Mouse (Mus musculus) adrenal gland, postnatal 4 days (tissue): Measurements from ENCODE around the gene Psmd11. TPM values are rescaled to one million over a fixed set of nuclear protein-coding genes. Genes with fewer than 3 reads are reported as not detected.
"Not testable (repeated sequence)": the region's sequence is repeated elsewhere in the genome, so short reads cannot be mapped to it uniquely, and the experiment has no call there.

Experiments
- DNase-seq, 2 experiments: peaks; one replicate each; pipeline ENCODE4 v3.0.0; 2021 to 2022; ENCODE audit warnings: low spot score in 2 of 2, mixed read lengths in 2 of 2
- long read RNA-seq, 2 experiments: library from polyadenylated mRNA; stranded (forward); transcript quantifications; one replicate each; pipeline ENCODE4 v2.0.0; 2021
- total RNA-seq, 2 experiments: library from RNA; stranded (reverse); gene quantifications; 2 replicates each; pipeline ENCODE4 v1.2.3; 2021

Psmd11 gene
- 100 to 1,000 TPM; 116 to 131 TPM for total RNA-seq
- long read RNA-seq, experiment 1, transcript Psmd11-214 (13 exons, 1,626 nt), result minor isoform, 14 of 81 reads
- long read RNA-seq, experiment 1, transcript Psmd11-201 (14 exons, 2,848 nt), result major isoform, 62 of 81 reads
- long read RNA-seq, experiment 1, partial matches to known transcripts, result 0 of 81 reads
- long read RNA-seq, experiment 1, other reads (novel, unspliced or antisense), result 5 of 81 reads
- long read RNA-seq, experiment 2, transcript Psmd11-214 (13 exons, 1,626 nt), result minor isoform, 19 of 166 reads
- long read RNA-seq, experiment 2, transcript Psmd11-201 (14 exons, 2,848 nt), result major isoform, 130 of 166 reads
- long read RNA-seq, experiment 2, partial matches to known transcripts, result 7 of 166 reads
- long read RNA-seq, experiment 2, other reads (novel, unspliced or antisense), result 6 of 166 reads

DNA sequence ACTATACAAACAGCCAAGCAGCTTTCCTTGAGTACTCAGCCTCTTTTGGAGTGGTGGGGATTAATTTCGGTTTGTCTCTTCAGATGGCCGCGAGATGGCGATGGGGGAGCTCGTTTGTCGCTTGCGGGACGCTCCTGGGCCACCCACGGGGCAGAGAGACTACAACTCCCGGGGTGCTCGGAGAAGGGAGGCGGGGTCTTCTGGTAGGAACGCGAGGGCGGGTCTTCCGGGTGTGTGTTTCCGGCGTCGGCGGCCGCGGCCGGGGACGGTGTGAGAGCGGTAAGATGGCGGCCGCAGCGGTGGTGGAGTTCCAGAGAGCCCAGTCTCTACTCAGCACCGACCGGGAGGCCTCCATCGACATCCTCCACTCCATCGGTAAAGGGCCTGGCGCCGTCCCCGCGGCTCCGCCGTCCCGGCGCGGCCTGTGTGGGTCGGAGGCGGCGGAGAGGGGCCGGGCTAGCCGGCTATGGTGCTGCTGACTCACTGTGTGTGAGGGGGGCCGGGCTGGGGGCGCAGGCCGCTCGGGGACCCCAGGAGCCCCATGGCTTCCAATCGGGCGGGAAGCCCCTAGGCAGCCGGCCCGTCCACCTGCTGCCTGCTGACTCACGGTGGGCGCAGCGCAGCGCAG lies at the start of gene Psmd11:
Gene Psmd11 (plus strand): TSS at position 235 of the 628 bp plus-strand sequence.
- peak; percentile 80 to 92 for DNase-seq

GRCm38 (mm10) chr11:80379184-80379583 lies 49.2 kb upstream of the Psmd11 start:
- DNase-seq, result not testable (repeated sequence)

DNA sequence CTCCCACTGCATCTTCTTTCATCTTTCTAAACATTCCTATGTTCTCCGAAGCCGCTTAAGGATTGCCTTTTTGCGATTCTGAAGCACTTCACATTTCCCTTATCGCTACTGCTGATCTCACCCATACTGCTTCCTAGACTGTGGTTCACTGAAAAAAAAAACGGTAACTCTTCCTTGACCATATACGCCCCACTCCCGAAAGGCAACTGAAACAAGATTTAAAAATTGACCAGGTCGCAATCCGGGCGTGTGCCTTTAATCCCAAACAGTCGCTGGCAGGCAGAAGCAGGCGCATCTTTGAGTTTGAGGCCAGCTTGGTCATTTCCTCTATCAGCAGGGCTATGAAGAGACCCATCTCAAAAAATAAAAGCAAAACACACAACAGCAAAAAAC lies 45.8 kb upstream of the Psmd11 start:
- DNase-seq, result no peak

DNA sequence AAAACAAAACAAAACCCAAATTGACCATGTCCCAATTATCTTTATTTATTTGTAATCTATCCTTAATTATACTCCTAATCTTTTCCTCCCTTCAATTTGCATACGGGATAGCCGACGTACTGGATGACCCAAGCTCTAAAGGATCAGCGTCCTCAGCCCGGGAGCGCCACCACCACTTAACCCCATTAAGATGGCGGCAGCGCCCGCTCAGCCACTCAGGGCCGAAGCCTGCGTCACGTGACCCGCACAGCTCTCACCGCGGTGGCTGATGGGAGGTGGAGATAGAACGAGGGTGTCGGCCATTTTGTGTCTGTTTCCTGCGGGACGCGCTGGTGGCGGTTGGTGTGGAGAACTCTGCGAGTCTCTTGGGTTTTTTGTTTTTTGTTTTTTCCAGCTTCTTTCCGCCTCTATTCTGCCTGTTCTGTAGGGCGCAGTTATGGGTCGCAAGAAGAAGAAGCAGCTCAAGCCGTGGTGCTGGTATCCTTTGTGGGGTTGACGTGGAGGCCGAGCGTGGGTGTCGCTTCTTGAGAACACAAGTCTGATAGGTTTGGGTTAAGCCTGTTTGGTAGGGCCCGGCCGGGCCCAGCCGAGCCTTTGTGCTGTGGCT lies 45.3 kb upstream of the Psmd11 start, which contains the start of gene Zfp207:
Gene Zfp207 (plus strand): TSS at position 261 of the 607 bp plus-strand sequence.
- peak; percentile 93 to 97 for DNase-seq

GRCm38 (mm10) chr11:80383626-80384046 lies 44.8 kb upstream of the Psmd11 start:
- DNase-seq, result no peak

- no peak for DNase-seq
Observed at GRCm38 (mm10) chr11:80384461-80384860, 44.0 kb upstream of the Psmd11 start.

- DNase-seq, result no peak
Observed at GRCm38 (mm10) chr11:80385055-80385454, 43.4 kb upstream of the Psmd11 start.

- no peak for DNase-seq
Observed at GRCm38 (mm10) chr11:80386790-80387189, 41.6 kb upstream of the Psmd11 start.

DNA sequence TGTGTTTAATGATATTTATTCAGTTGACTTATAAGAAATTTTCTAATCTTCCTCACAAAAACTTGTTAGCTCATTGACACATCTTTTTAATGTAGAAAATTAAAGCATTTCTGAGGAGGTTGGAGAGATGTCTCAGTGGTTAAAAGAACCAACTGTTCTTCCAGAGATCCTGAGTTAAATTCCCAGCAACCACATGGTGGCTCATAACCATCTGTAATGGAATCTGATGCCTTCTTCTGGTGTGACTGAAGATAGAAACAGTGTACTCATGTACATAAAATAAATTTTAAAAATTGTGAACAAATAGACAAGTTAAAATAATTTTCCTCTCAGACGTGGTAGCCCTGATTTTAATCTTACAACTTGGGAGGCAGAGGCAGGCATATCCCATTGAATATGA lies 38.5 kb upstream of the Psmd11 start:
- DNase-seq, result no peak

DNA sequence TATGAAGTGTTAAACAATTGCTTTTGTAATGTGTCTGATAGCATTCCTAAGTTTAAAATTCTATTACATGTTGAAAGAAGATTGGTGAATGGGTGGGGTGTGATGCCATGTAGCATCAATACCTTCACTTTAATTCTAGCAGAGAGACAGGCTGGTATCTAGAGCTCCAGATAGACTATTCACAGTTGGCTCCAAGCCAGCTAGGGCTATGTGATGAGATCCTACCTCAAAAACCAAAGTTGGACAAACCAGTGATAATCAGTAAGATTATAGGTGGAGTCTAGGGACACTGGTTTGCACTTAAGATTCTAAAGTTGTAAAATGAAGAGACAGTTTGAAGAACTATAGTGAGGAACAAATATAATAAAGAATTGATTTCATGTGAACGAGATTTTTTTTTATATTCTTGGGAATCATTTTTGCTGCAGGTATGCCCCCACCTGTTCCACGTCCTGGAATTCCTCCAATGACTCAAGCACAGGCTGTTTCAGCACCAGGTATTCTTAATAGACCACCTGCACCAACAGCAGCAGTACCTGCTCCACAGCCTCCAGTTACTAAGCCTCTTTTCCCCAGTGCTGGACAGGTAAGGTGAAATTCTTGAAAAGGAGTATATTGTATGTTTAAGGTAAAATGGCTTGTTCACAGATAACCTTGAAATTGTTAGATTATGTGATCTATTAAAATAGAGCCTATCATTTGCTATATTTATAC lies 36.9 kb upstream of the Psmd11 start:
- no peak for DNase-seq

GRCm38 (mm10) chr11:80395930-80396329 lies 32.5 kb upstream of the Psmd11 start:
- no peak for DNase-seq

DNA sequence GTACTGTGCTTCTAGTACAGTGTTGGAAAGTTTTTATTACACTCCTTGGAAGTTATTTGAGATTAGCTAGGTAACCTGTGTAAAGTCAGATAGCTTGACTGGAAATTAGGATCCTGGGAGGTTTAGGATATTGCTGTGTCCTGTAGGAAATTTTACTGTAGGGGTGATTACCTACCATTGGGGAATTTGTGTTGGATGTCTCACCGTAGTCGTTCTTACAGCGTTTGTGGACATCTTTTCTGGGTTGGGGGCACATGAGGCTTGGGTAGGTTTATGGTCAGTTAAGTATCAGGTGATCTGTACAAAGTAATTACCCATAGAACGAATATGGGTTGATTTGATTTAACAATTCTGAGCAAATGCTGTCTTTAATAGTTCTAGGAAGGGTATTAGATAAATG lies 31.8 kb upstream of the Psmd11 start:
- no peak for DNase-seq

DNA sequence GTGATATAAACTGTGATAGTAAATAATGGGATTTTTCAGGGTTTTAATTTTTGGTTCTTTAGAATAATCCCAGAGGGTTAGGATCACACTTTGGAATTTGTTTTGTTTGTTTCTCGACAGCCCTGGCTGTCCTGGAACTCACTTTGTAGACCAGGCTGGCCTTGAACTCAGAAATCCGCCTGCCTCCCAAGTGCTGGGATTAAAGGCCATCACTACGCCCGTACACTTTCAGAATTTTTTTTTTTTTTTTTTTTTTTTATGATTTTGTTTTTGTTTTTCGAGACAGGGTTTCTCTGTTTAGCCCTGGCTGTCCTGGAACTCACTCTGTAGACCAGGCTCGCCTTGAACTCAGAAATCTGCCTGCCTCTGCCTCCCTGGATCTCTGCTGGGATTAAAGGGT lies 20.5 kb upstream of the Psmd11 start:
- not testable (repeated sequence) for DNase-seq

GRCm38 (mm10) chr11:80410377-80410776 lies 18.0 kb upstream of the Psmd11 start:
- DNase-seq, result no peak

GRCm38 (mm10) chr11:80417085-80417484 lies 11.3 kb upstream of the Psmd11 start:
- no peak for DNase-seq

GRCm38 (mm10) chr11:80419743-80420142 lies 8.7 kb upstream of the Psmd11 start:
- no peak for DNase-seq

DNA sequence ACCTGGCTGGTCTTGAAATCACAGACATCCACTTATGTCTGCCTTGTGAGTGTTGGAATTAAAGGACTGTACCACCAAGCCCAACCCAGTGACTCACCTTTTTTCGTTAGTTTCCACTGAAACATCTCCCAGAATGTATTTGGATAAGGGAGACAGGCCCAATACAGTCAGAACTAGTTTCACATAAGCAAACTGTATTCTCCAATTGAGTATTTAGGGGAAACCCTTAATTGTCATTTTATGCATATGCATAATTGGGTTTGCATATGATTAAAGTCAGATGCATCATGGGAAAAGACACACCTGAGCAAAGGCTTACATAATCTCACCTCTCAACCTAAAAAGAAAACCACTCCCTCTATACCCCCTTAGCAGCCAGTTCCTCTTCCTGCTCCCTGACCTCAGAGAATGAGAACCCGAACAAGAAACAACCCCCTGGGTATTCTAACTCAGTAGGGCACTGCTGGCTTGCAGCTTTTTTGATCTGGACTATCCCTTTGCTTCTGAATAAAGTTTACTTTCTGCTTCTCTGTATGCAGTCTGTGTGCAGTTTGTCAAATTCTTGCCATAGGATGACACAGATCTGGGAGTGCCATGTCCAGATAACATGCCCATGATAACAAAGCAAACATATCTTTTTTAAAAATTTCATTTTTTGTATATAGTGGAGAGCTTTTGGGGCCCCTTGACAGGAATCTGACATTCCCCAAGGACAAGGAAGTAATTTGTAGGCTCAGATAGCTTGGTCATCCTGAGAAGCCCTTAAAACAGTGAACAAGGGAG lies 8.0 kb upstream of the Psmd11 start:
- no peak for DNase-seq

DNA sequence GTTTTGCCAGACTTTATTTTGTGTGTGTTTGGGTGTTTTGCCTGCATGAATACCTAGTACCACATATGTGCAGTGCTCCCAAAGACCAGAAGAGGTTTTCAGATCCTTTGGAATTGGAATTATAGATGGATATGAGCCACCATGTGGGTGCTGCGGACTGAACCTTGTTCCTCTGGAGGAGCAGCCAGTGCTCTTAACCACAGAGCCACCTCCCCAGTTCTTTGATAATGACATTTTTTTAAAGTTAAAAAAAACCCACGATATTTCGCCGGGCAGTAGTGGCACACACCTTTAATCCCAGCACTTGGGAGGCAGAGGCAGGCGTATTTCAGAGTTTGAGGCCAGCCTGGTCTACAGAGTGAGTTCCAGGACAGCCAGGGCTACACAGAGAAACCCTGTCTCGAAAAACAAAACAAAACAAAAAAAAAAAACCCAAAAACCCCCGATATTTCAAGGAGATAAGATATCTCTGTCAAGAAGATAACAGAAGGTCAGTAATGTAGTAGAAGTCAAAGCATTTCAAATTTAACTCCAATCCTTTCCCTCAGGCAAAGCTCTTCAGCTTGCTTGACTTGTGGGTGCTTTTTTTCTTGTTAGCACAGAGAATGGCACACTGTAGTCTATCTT lies 6.9 kb upstream of the Psmd11 start:
- DNase-seq, result no peak

DNA sequence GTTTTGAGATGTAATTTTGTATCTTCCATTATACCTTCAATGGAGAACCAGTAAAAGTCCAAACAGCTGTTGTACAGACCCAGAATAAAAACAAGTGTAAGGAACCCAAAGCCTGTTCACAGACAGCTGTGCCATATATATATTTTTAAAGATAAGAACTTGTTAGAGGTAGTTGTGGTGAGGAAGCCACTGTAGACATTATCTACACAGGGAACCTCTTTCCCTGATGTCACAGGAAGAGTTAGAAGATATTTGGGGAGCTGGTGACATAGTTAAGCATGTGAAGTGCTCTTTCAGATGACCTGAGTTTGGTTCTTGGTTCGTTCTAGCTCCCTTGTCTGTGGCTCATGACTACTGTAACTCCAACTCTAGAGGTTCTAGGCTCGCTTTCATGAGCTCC lies 3.7 kb upstream of the Psmd11 start:
- DNase-seq, result no peak

DNA sequence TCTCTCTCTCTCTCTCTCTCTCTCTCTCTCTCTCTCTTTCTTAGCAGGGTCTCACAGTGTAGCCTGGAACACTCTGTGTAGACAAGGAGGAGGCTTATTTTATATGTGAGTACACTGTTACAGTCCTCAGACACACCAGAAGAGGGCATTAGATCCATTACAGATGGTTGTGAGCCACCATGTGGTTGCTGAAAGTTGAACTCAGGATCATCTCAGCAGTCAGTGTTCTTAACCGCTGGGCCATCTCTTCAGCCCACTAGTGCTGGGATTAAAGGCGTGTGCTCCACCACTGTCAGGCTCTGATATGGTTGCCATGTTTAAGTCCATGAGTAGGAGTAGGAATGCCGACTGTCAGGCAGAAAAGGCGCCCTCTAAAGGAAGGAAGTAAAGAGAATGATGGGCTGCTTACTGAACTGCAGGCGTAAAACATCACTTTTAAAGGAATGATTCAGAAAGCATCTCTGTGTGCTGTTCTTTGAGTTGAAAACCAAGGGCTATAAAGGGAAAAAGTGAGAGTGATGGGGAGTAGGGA lies 3.1 kb upstream of the Psmd11 start:
- DNase-seq, result no peak
